Mouse (Mus musculus): ENCODE results near the gene St13.

The St13 gene

GRCm38 (mm10) chr15:81319462-81319861, 80.4 kb downstream of the St13 start:
- no peak for DNase-seq (ENCODE audit: low spot score in 2 of 2)

- no peak for DNase-seq (ENCODE audit: low spot score in 2 of 2)
Measured at GRCm38 (mm10) chr15:81313928-81314327, 85.9 kb downstream of the St13 start.

Data from left cerebral cortex, adult 9 months (tissue).